Mouse (Mus musculus) megakaryocyte-erythroid progenitor cell, adult 5-6 weeks (primary cell): ENCODE results near the gene Ndufb2. TPM values are rescaled to one million over a fixed set of nuclear protein-coding genes. Genes with fewer than 3 reads are reported as not detected.

Experiments
- ATAC-seq: replicated peaks from 2 replicates; pipeline ENCODE4 v1.8.0; 2016; ENCODE audit warnings: mild to moderate bottlenecking, inconsistent platforms; ENCODE audit not compliant: severe bottlenecking, poor library complexity, low FRiP score, low TSS enrichment
- total RNA-seq, 2 experiments: library from RNA; stranded (forward) in 1 of 2; stranded (reverse) in 1 of 2; fragments of 200-1000, 215-1000 nt in 1 of 2; fragments of >200 nt in 1 of 2; fragmentation: Nextera tagmentation in 1 of 2; gene quantifications; 2 replicates each; pipeline ENCODE4 v1.2.3; 2014 to 2017

Gene Ndufb2
- total RNA-seq, 2 experiments from 2014 or later, result 65.9 to 176 TPM

- ATAC-seq, result no peak
Measured at GRCm38 (mm10) chr6:39574951-39575350, 17.4 kb upstream of the Ndufb2 start.

DNA sequence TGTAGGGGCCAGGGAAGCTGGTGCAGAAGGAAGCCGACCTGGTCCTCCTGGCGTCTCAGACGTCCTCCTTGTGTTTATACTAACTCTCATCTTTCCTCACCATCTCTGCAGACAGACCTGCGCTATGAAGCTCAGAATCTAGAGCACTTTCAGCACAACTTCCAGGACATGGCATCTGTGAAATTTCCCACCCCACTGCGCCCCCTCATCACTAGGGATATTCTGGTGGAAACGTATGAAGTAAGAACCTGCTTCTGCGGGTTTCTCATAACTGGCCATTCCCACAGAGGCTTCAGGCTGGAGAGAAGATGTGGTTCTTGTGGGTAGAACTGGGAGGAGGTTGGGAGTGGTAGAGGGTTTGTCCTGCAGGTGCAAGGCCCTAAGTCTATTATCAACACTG, 12.8 kb upstream of the Ndufb2 start:
- no peak for ATAC-seq

- no peak for ATAC-seq
Measured at GRCm38 (mm10) chr6:39580558-39580957, 11.8 kb upstream of the Ndufb2 start.

GRCm38 (mm10) chr6:39581087-39581784, 11.1 kb upstream of the Ndufb2 start:
- peak; percentile 96 for ATAC-seq

DNA sequence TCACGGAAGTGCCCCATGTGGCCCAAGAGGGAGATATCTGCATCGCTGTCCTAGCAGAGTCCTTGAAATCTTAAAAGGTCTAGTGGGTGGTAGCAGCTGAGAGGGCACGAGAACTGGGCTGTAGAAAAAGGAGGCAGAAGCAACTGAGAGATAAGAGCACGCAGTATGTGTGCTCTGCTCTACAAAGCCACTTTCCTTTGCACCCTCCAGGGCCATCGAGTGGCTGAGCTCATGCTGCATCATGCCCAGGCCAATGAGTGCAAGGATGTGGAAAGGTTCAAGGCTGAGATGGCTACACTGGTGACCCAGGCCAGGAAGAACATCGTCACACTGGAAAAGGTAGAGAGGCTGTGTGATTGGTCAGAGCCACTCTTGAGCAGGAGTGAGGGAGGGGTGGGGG, 6.9 kb upstream of the Ndufb2 start, which contains the start of gene Gm42420:
Gm42420 (plus strand) TSS at position 237 of the 400 bp plus-strand sequence.
- ATAC-seq, result no peak

GRCm38 (mm10) chr6:39591481-39591880, 893 bp upstream of the Ndufb2 start:
- ATAC-seq, result no peak

DNA sequence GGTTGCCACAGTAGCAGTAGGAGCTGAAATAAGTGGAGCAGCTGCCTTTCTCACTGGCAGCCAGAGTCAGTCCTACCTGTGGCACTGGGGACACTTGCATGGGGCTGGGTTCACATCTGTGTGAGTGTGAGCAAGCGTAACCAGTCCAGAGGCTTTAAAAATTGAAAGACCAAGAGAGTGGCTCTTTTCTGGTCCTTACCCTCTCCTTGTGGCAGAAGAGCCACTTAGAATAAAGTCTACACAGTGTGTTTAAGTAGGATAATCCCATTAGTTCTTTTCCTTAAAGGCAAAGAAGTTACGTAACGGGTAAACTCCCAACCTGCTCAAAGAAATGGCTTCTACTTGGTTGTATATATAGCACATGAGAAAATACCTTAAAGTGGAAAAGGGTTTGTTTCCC, 8.5 kb downstream of the Ndufb2 start:
- ATAC-seq, result no peak

DNA sequence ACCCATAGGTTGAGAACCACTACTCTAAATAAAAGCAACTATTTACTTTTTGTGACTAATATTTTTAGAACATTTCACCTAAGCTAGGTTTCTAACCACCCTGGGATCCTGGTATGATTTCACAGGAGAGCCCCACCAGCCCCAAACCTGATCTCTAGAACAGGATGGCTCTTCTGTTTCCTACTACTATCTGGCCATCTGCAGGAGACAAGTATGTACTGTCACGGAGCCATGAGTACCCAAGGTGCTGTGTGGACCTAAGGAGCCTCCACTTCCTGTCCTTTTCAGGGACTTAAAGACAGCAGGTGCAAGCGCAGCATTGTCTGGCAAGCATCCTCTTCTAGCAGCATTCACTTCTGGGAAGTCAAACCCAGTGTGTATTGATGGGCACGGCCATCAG, 9.5 kb downstream of the Ndufb2 start:
- peak; percentile 41; the same call in 1 of the 2 replicates for ATAC-seq

GRCm38 (mm10) chr6:39604565-39604964, 12.2 kb downstream of the Ndufb2 start:
- ATAC-seq, result no peak

GRCm38 (mm10) chr6:39606056-39606455, 13.7 kb downstream of the Ndufb2 start:
- no peak for ATAC-seq

GRCm38 (mm10) chr6:39606862-39607261, 14.5 kb downstream of the Ndufb2 start:
- 0 out of 2 replicates have a peak, but pooled peaks have one; percentile 30 for ATAC-seq

GRCm38 (mm10) chr6:39607365-39607764, 15.0 kb downstream of the Ndufb2 start:
- no peak for ATAC-seq

DNA sequence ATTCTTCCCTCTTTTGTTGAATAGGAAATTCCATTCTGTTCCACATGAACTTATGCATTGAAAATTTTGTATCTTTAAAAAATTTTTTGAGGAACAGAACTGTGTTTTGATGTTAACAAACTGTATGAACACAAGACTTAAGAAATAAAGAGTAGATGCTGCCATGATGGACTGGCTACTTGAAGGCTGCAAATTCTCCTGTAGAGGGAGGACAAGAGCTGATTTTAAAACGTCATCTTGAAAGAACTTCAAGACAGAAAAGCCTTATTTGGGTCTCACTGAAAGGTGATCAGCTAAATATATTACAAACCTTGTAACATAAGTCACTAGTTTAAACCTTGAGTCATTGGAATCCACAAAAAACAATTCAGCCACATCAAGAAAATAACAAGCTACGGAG, 17.8 kb downstream of the Ndufb2 start:
- ATAC-seq, result no peak

DNA sequence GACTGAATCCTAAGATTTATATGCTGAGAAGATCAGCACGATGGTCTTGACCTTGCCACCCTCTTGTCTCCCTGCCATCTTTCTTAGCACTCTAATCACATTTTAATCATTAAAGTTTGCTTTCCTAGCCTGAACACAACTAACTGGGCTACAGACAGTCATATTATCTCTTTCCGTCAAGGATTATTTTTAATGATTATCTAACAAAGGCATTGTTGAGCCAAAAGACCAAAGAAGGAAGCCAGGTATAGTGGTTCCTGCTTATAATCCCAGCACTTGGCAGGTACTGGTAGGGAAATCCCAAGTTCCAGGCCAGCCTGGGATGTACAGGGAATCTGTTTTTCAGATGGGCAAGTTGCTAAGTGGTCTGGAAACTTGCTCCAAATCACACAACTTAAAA, 18.9 kb downstream of the Ndufb2 start:
- no peak for ATAC-seq

Other genes with a start within 250 kb of the Ndufb2 start
- gene Slc37a3, start 214.9 kb upstream of the Ndufb2 start, total RNA-seq (2014; fragmentation: Nextera tagmentation), result 6.6 and 14.7 TPM in 2 replicates
- 1.7 and 1.9 TPM in 2 replicates for gene Slc37a3, start 214.9 kb upstream of the Ndufb2 start, total RNA-seq (2017)
- 0.20 and 0.92 TPM in 2 replicates for gene Rab19, start 211.4 kb upstream of the Ndufb2 start, total RNA-seq (2014; fragmentation: Nextera tagmentation)
- 1.1 and 4.4 TPM in 2 replicates for gene Rab19, start 211.4 kb upstream of the Ndufb2 start, total RNA-seq (2017)
- gene Mkrn1, start 172.1 kb upstream of the Ndufb2 start, total RNA-seq (2014; fragmentation: Nextera tagmentation), result 91.2 and 104 TPM in 2 replicates
- gene Mkrn1, start 172.1 kb upstream of the Ndufb2 start, total RNA-seq (2017), result 63.3 and 64.2 TPM in 2 replicates
- gene Dennd2a, start 34.7 kb upstream of the Ndufb2 start, total RNA-seq (2014; fragmentation: Nextera tagmentation), result not detected in 2 replicates
- not detected in 2 replicates for gene Dennd2a, start 34.7 kb upstream of the Ndufb2 start, total RNA-seq (2017)
- gene Adck2, start 18.7 kb upstream of the Ndufb2 start, total RNA-seq (2014; fragmentation: Nextera tagmentation), result 12.0 and 39.5 TPM in 2 replicates
- gene Adck2, start 18.7 kb upstream of the Ndufb2 start, total RNA-seq (2017), result 7.6 and 11.8 TPM in 2 replicates
- gene Gm42420, start 6.8 kb upstream of the Ndufb2 start, total RNA-seq (2014; fragmentation: Nextera tagmentation), result 0.96 and 2.5 TPM in 2 replicates
- gene Gm42420, start 6.8 kb upstream of the Ndufb2 start, total RNA-seq (2017), result not detected in 2 replicates
- 29.7 and 30.3 TPM in 2 replicates for gene Braf, start 132.9 kb downstream of the Ndufb2 start, total RNA-seq (2014; fragmentation: Nextera tagmentation)
- gene Braf, start 132.9 kb downstream of the Ndufb2 start, total RNA-seq (2017), result 11.6 and 24.4 TPM in 2 replicates
- 94.6 and 101 TPM in 2 replicates for gene Mrps33, start 218.4 kb downstream of the Ndufb2 start, total RNA-seq (2014; fragmentation: Nextera tagmentation)
- 46.4 and 67.5 TPM in 2 replicates for gene Mrps33, start 218.4 kb downstream of the Ndufb2 start, total RNA-seq (2017)